Mouse (Mus musculus) megakaryocyte, embryonic 14.5 days (primary cell): ENCODE measurements around the gene Scarf1. TPM values are rescaled to one million over a fixed set of nuclear protein-coding genes. Genes with fewer than 3 reads are reported as not detected.
"Not testable (repeated sequence)": the region's sequence is repeated elsewhere in the genome, so short reads cannot be mapped to it uniquely, and the experiment has no call there.

ENCODE experiments used
- H3K27me3 ChIP-seq: replicated peaks from 2 replicates; pipeline ENCODE3; 2012; ENCODE audit warnings: inconsistent platforms
- H3K36me3 ChIP-seq: replicated peaks from 2 replicates; pipeline ENCODE3; 2012; ENCODE audit warnings: low read length, inconsistent platforms, mixed read lengths
- H3K4me1 ChIP-seq: 2 replicates; pipeline ENCODE4 v1.6.1; 2012; ENCODE audit warnings: inconsistent platforms
- H3K4me3 ChIP-seq: replicated peaks from 2 replicates; pipeline ENCODE3; 2012; ENCODE audit warnings: moderate library complexity, mild to moderate bottlenecking, inconsistent platforms
- H3K9me3 ChIP-seq: 2 replicates; pipeline ENCODE4 v1.6.1; 2012; ENCODE audit warnings: inconsistent platforms
- FLI1 ChIP-seq: IDR thresholded peaks from 2 replicates; pipeline ENCODE4 v1.6.1; 2012; ENCODE audit warnings: low read length, inconsistent platforms, mixed read lengths
- GATA1 ChIP-seq: IDR thresholded peaks from 3 replicates; pipeline ENCODE4 v1.6.1; 2012; ENCODE audit warnings: mixed read lengths, low read length, inconsistent platforms, borderline replicate concordance
- polyA plus RNA-seq: library from polyadenylated mRNA; stranded (reverse); fragments of >175 nt; gene quantifications from 2 replicates; pipeline ENCODE4 v1.2.3, GENCODE M21; 2012; ENCODE audit warnings: low replicate concordance; ENCODE audit not compliant: insufficient read depth

The Scarf1 gene
- polyA plus RNA-seq, 1 experiment = 42.5 TPM

DNA sequence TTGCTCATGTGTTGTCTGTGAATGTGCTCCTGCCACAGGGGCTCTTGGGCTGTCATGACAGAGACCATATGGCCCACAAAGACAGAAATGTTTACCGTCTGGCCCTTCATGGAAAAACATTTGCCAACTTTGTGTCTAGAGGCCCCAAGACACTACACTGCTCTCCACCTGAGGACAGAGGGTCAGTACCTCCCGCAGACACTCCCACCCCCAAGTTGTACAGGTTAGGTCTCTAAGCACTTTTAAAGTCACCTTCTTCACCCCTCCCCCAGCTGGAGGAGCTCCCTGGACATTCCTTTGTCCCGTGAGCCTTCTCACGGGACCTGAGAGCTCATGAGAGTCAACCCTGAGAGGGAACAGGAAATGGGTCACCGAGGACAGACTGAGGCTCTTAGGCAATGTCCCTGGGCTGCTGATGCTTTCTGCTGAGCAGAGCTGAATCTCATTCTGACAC lies 36.3 kb downstream of the Scarf1 start:
- Histone ChIP-seq H3K4me1 (peaks cover 73% of the 10 kb centered on the region), H3K36me3 (peaks cover 94% of the 10 kb centered on the region), H3K27me3 (no peaks in the 10 kb centered on the region), H3K9me3 (no peaks in the 10 kb centered on the region), H3K4me3 (no peak overlapping the region)
- TF ChIP-seq FLI1 = no peak
- no peak for TF ChIP-seq GATA1

DNA sequence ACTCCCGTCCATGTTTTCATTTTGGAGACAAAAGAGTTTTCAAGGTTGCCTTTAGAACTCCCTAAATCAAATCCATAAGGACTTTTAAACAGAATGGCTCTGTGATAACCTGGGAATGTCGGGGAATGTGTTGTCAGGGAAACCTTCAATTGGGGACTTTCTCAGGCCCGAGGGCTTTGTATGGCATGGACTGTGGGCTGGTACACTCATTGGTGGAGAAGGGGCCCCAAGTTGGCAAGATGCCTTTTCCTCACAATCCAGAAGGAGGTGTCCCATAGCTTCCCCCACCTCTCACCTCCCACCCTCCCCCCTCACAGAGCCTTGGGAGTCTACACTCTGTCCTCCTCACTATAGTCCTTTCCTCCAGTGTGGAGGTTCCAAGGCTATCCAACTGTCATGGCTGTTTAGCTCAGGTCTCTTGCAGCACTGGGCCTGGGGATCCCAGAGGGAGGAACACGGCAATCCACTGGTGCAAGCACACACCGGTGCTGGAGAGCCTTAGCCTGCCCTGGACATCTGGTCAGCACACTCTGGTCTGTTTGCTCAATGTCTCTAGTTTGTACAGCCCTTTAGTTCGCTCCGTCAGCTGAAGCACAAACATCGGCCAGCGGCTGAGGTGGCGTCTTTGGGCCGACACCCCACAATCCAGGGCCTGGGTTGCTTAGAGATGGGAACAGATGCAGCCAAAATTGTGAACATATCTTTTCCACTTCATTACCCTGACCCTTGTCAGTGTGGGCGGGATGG lies 37.0 kb downstream of the Scarf1 start:
- no peak for TF ChIP-seq GATA1
- no peak for TF ChIP-seq FLI1

DNA sequence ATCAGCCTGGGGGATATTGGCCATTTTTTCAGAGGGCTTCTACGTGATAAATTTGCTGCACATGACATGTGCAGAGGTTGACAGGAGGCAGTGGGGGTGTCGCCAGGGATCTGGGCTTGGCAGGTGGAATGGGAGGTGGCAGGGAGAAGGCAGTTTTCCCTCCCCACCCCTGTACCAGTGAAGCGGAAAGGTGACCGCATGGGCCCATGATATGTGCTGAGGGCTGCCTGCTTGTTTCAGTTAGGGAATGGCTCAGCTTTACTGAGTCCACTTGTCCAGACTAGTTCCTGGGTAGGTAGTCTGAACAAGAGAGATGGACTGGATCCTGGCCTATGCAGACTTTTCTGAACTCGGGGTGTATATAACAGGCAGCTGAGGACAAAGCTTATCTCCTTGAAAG lies 38.0 kb downstream of the Scarf1 start:
- TF ChIP-seq FLI1 = no peak
- TF ChIP-seq GATA1 = no peak
- Histone ChIP-seq H3K4me3 (no peak overlapping the region), H3K27me3 (no peaks in the 10 kb centered on the region), H3K4me1 (peaks cover 57% of the 10 kb centered on the region), H3K36me3 (peaks cover 85% of the 10 kb centered on the region), H3K9me3 (no peaks in the 10 kb centered on the region)

More for the DNA sequence above, 37.0 kb downstream of the Scarf1 start:
- Histone ChIP-seq H3K36me3 (peaks cover 92% of the 10 kb centered on the region), H3K27me3 (no peaks in the 10 kb centered on the region), H3K4me3 (no peak overlapping the region), H3K4me1 (peaks cover 66% of the 10 kb centered on the region), H3K9me3 (no peaks in the 10 kb centered on the region)

DNA sequence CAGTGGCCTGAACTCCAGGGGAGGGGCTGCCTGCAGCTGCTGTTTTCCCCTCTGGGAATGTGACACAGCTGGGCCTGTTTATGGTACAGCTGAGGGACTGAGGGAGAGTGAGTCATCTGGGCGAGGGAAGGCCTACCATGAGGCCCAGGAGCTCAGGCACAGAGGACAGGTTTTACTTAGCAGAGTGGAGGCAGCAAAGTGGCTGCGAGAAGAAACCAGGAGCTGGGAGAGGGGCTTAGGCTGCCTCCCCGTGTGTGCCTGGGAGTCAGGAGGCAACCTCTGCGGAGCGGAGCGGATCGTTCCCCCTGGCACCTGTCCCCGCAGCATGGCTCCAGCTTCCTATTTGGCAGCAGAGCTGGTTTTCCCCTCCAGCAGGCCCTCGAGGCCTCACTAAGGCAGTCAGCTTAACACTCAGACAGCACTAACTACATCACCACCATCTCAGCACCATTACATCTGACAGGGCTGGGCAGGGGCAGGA lies 38.7 kb downstream of the Scarf1 start:
- Histone ChIP-seq H3K4me1 (peaks cover 50% of the 10 kb centered on the region), H3K9me3 (no peaks in the 10 kb centered on the region), H3K27me3 (no peaks in the 10 kb centered on the region), H3K36me3 (peaks cover 84% of the 10 kb centered on the region), H3K4me3 (no peak overlapping the region)
- TF ChIP-seq GATA1 (no peak), FLI1 (no peak)

DNA sequence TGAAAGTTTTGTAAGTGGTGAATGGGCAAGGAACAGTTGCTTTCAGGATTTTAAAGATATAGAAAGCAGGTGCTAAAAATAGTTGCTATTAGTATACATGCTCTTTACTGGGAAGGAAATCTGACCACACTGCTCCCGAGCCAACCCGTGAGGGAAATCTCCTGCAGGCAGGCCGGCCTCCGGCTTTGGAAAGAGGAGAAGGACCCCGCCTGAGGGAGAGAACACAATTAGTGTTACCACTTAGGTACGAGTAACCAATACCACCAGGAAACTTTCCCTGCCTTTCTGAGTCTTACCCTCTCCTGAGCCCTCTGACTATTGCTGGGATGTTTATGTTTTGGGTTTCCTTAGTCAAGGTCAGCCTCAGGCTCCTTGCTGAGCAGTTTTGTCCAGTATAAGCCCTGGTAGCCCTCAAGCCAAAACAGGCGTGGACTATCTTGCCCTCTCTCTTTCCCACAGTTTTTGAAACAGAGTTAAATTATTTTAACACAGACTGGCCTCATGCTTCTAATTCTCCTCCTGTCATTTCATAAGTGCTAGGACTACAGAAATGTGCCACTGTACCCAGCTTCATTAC lies 39.7 kb downstream of the Scarf1 start:
- H3K4me3 ChIP-seq = no peak overlapping the region
- peaks cover 7% of the 10 kb centered on the region; the same call in 1 of the 2 replicates for H3K9me3 ChIP-seq
- H3K4me1 ChIP-seq = peaks cover 41% of the 10 kb centered on the region
- TF ChIP-seq FLI1 (no peak), GATA1 (no peak)
- peaks cover 84% of the 10 kb centered on the region for H3K36me3 ChIP-seq
- no peaks in the 10 kb centered on the region for H3K27me3 ChIP-seq

DNA sequence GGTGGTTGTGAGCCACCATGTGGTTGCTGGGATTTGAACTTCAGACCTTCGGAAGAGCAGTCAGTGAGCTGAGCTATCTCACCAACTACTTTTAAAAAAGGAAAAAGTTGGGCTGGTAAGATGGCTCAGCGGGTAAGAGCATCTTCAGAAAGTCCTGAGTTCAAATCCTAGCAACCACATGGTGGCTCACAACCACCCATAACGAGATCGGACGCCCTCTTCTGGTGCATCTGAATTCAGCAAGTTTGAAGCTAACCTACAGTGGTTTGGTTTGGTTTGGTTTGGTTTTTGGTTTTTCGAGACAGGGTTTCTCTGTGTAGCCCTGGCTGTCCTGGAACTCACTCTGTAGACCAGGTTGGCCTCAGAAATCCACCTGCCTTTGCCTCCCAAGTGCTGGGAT lies 42.7 kb downstream of the Scarf1 start:
- H3K9me3 ChIP-seq, H3K27me3 ChIP-seq, H3K4me3 ChIP-seq: not testable (repeated sequence)
- Histone ChIP-seq H3K36me3 (peaks cover 84% of the 10 kb centered on the region), H3K4me1 (peaks cover 33% of the 10 kb centered on the region)

DNA sequence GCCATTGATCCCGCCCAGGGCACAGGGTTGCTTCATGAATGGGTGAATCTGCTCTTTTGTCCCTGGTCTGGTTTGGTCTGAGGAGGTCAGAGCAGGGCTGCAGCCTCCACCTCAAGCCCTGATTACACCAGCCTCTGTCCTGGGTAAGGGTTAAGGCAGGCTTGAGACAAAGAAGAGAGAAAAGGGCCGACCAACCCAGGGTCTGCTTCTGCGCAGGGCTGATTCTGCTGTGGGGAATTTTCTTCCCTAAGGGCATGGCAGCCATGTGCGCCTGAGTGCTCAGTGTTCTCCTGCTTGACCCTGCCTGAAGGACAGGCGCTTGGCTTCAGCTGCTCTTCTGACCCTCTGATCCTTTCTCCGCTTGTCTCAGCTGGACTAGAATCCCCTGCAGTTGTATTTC lies 43.8 kb downstream of the Scarf1 start:
- H3K9me3 ChIP-seq = peaks cover 7% of the 10 kb centered on the region; the same call in 1 of the 2 replicates
- TF ChIP-seq GATA1 (no peak), FLI1 (no peak)

DNA sequence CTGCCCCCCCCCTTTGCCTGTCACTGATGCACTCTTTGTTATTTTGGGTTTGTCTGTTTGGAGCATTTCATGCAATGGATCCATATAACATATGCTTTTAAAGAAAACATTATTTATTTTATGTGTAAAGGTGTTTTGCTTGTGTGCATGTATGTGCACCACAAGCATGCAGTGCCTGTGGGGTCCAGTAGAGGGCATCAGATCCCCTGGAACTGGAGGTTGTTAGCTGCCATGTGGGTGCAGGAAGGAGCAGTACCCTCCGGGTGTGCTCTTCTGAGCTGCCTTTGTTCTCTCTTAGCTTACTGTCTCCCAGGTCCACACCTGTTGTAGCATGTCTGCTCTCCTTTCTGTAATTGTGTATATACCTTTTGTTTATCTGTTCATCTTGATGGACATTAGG lies 44.8 kb downstream of the Scarf1 start:
- H3K27me3 ChIP-seq = no peaks in the 10 kb centered on the region
- H3K9me3 ChIP-seq = peaks cover 7% of the 10 kb centered on the region; the same call in 1 of the 2 replicates
- H3K4me3 ChIP-seq = no peak overlapping the region
- no peak for TF ChIP-seq GATA1
- no peak for TF ChIP-seq FLI1
- peaks cover 31% of the 10 kb centered on the region for H3K4me1 ChIP-seq
- H3K36me3 ChIP-seq = peaks cover 84% of the 10 kb centered on the region

More for the DNA sequence above, 43.8 kb downstream of the Scarf1 start:
- Histone ChIP-seq H3K27me3 (no peaks in the 10 kb centered on the region), H3K4me1 (peaks cover 31% of the 10 kb centered on the region), H3K4me3 (no peak overlapping the region), H3K36me3 (peaks cover 84% of the 10 kb centered on the region)

DNA sequence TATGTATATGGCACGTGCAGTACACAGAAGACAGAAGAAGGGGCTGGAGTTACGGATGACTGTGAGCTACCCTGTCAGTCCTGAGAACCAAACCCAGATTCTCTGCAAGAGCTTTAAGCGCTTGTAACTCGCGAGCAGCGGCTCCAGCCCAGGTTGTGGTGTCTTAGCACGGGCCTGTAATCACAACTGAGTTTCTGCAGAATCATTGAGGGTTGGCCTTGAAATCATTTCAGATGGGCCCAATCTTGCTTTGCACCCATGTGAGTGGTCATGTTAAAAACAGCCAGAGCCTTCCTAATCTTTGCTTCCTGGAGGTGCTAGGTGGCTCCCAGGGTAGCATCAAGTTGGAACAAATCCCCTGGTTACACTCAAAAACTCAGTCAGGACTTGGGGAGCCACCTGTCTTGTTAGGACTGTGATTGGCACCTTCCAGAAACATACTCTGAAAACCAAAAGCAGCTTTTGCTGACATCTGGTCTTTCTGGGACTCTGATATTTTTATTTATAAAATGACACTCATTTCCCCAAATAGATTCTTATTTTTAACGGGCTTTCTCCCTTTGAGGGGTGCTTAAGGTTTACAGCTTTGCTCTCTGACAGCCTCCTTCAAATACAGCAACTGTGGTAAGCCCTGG lies 46.6 kb downstream of the Scarf1 start:
- H3K4me1 ChIP-seq = peaks cover 48% of the 10 kb centered on the region

More for the DNA sequence above, 46.6 kb downstream of the Scarf1 start:
- TF ChIP-seq GATA1 (no peak), FLI1 (no peak)
- peaks cover 7% of the 10 kb centered on the region; the same call in 1 of the 2 replicates for H3K9me3 ChIP-seq
- no peak overlapping the region for H3K4me3 ChIP-seq
- peaks cover 85% of the 10 kb centered on the region for H3K36me3 ChIP-seq
- H3K27me3 ChIP-seq = no peaks in the 10 kb centered on the region
